Mouse (Mus musculus): ENCODE measurements at regions not wholly inside any gene's neighbourhood (a gene's known extent, or its start where the extent isn't known, plus 50 kb on each side); places are given as distances from the start of the nearest gene placed in this dataset.

GRCm38 (mm10) chr7:133181388-133181787, 57.2 kb upstream of the Ctbp2 start:
- no peaks in the 10 kb centered on the region for H3K9me3 ChIP-seq (replicated peaks)
- no peak for ATAC-seq (ENCODE audit: insufficient read depth)
- no peak overlapping the region for H3K4me2 ChIP-seq
- no peaks in the 10 kb centered on the region for H3K36me3 ChIP-seq (replicated peaks)
- 29% methylated on average over 2 of the region's 2 CpGs for WGBS (ENCODE audit: insufficient replicate concordance)
- H3K27me3 ChIP-seq: no peaks in the 10 kb centered on the region
- H3K9ac ChIP-seq: no peak overlapping the region
- H3K4me1 ChIP-seq (replicated peaks): 0 out of 2 replicates have a peak, but pooled peaks cover 3% of the 10 kb centered on the region
- H3K4me3 ChIP-seq (replicated peaks): no peak overlapping the region
- no peak overlapping the region for H3K27ac ChIP-seq (replicated peaks)

- Histone ChIP-seq H3K4me3 (replicated peaks) (no peak overlapping the region), H3K27me3 (no peaks in the 10 kb centered on the region), H3K9ac (no peak overlapping the region), H3K36me3 (replicated peaks) (no peaks in the 10 kb centered on the region), H3K4me1 (replicated peaks) (no peaks in the 10 kb centered on the region), H3K9me3 (replicated peaks) (no peaks in the 10 kb centered on the region), H3K4me2 (no peak overlapping the region), H3K27ac (replicated peaks) (no peak overlapping the region)
- ATAC-seq (ENCODE audit: insufficient read depth): no peak
- WGBS (ENCODE audit: insufficient replicate concordance): 45% methylated on average over 4 of the region's 4 CpGs
These were observed 53.0 kb upstream of the Ctbp2 start for GRCm38 (mm10) chr7:133177179-133177575.

GRCm38 (mm10) chr7:133176256-133177178, 52.4 kb upstream of the Ctbp2 start:
- no peaks in the 10 kb centered on the region for H3K4me1 ChIP-seq (replicated peaks)
- 29% methylated on average over 10 of the region's 10 CpGs for WGBS (ENCODE audit: insufficient replicate concordance)
- H3K9me3 ChIP-seq (replicated peaks): no peaks in the 10 kb centered on the region
- no peak overlapping the region for H3K27ac ChIP-seq (replicated peaks)
- no peak overlapping the region for H3K4me2 ChIP-seq
- ATAC-seq (ENCODE audit: insufficient read depth): peak; percentile 34; the same call in 1 of the 2 replicates
- H3K9ac ChIP-seq: no peak overlapping the region
- no peaks in the 10 kb centered on the region for H3K27me3 ChIP-seq
- H3K36me3 ChIP-seq (replicated peaks): no peaks in the 10 kb centered on the region
- H3K4me3 ChIP-seq (replicated peaks): no peak overlapping the region

Measured in liver, embryonic 15.5 days (tissue).